Mouse (Mus musculus): ENCODE data around the gene Rad18.

DNA sequence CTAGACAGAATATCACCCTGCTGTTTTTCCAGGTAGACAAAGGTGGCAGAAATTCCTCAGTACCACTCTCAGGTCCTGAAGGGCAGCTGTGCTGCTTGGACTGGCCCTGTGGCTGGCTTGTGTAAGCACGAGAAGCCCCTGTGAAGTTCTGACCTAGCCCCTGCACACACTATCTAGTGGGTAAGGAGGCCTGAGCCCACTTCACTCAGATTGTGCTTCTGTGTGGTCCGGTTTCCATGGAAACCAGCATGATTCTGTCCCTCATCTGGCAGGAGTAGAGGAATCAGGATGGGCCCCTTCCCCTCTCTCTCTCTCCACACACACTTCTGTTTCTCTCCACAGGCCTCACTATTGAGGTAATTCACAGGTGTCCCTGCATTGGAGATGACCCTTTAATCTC lies 38.6 kb upstream of the Rad18 start:
- TF ChIP-seq GATA1 (IDR thresholded peaks at IDR 0.05; ENCODE audit: low read length) (no peak), TAL1 (IDR thresholded peaks at IDR 0.05; ENCODE audit: low read length) (no peak)

Measured in erythroblast, embryonic 14.5 days (primary cell).